Mouse (Mus musculus): Measurements from ENCODE around the gene Itpr2.

- TF ChIP-seq CTCF (IDR thresholded peaks at IDR 0.05; ENCODE audit: insufficient read depth, low read length), result no peak
- TF ChIP-seq POLR2A (IDR thresholded peaks at IDR 0.05; ENCODE audit: borderline replicate concordance, extremely low read depth, low read depth, low read length), result no peak
These were observed 9.5 kb upstream of the Itpr2 start for GRCm38 (mm10) chr6:146511511-146511910.
